Mouse (Mus musculus) heart, embryonic 15.5 days (tissue): ENCODE measurements around the gene Tfdp1. TPM values are rescaled to one million over a fixed set of nuclear protein-coding genes. Genes with fewer than 3 reads are reported as not detected.
A peak's percentile ranks its signal among the peaks of the same experiment; 100 is the strongest.
"Not testable (repeated sequence)": the region's sequence is repeated elsewhere in the genome, so short reads cannot be mapped to it uniquely, and the experiment has no call there.

Experiments used
- ATAC-seq: fragments of 200-750 bp; cut with Nextera tagmentation; replicated peaks from 2 replicates; pipeline ENCODE4 v1.8.0; 2017; ENCODE audit warnings: low read depth, moderate TSS enrichment; ENCODE audit not compliant: insufficient number of reproducible peaks, insufficient read depth, low FRiP score
- H3K27ac ChIP-seq: fragments of 300-500 bp; sonication (generic); 2 replicates; pipeline ENCODE4 v1.5.1; 2015; ENCODE audit warnings: mild to moderate bottlenecking, inconsistent platforms
- H3K27me3 ChIP-seq: fragments of 300-500 bp; sonication (generic); 2 replicates; pipeline ENCODE4 v1.6.1; 2015; ENCODE audit warnings: inconsistent platforms
- H3K36me3 ChIP-seq: fragments of 300-500 bp; sonication (generic); 2 replicates; pipeline ENCODE4 v1.6.1; 2015; ENCODE audit warnings: mild to moderate bottlenecking, inconsistent platforms
- H3K4me1 ChIP-seq: fragments of 300-500 bp; sonication (generic); replicated peaks from 2 replicates; pipeline ENCODE4 v1.6.1; 2015; ENCODE audit warnings: inconsistent platforms
- H3K4me2 ChIP-seq: fragments of 300-500 bp; sonication (generic); 2 replicates; pipeline ENCODE4 v1.6.1; 2015; ENCODE audit warnings: inconsistent platforms, mild to moderate bottlenecking, moderate library complexity
- H3K4me3 ChIP-seq: fragments of 300-500 bp; sonication (generic); 2 replicates; pipeline ENCODE4 v1.5.1; 2015; ENCODE audit warnings: mild to moderate bottlenecking, inconsistent platforms
- H3K9ac ChIP-seq: fragments of 300-500 bp; sonication (generic); 2 replicates; pipeline ENCODE4 v1.6.1; 2015; ENCODE audit warnings: mild to moderate bottlenecking, inconsistent platforms
- H3K9me3 ChIP-seq: fragments of 300-500 bp; sonication (generic); replicated peaks from 2 replicates; pipeline ENCODE4 v1.6.1; 2016; ENCODE audit warnings: inconsistent platforms
- WGBS: fragments of 180-500 bp; shearing (Covaris S2); methylation state at CpG from one replicate; pipeline ENCODE4 v1.1.7; 2015; ENCODE audit warnings: mixed read lengths; 5-methylcytosine and 5-hydroxymethylcytosine counted together
- polyA plus RNA-seq: library from polyadenylated mRNA; unstranded; fragments of >200 nt; fragmentation: Nextera tagmentation; extraction: Ambion mirVana; gene quantifications from 2 replicates; pipeline ENCODE4 v1.2.1, GENCODE M21; 2015

The Tfdp1 gene
- polyA plus RNA-seq, 1 experiment from 2014 or later, result 71.9 TPM

GRCm38 (mm10) chr8:13326598-13326997 is 12.0 kb upstream of the Tfdp1 start:
- Histone ChIP-seq H3K4me1 (no peaks in the 10 kb centered on the region), H3K9ac (no peak overlapping the region), H3K4me2 (no peak overlapping the region), H3K9me3 (no peaks in the 10 kb centered on the region), H3K27ac (no peak overlapping the region), H3K36me3 (no peaks in the 10 kb centered on the region; the same call in 1 of the 2 replicates), H3K27me3 (no peaks in the 10 kb centered on the region), H3K4me3 (no peak overlapping the region)
- 35% methylated on average over 5 of the region's 5 CpGs for WGBS
- no peak for ATAC-seq

- 0 out of 2 replicates have a peak, but pooled peaks cover 2% of the 10 kb centered on the region for H3K4me1 ChIP-seq
These were observed 3.9 kb upstream of the Tfdp1 start for GRCm38 (mm10) chr8:13334671-13335070.

GRCm38 (mm10) chr8:13337245-13337644 is 1.3 kb upstream of the Tfdp1 start:
- not testable (repeated sequence) for H3K9me3 ChIP-seq, H3K27ac ChIP-seq
- WGBS, result 76% methylated on average over 6 of the region's 6 CpGs

More at GRCm38 (mm10) chr8:13334671-13335070, 3.9 kb upstream of the Tfdp1 start:
- Histone ChIP-seq H3K4me3 (no peak overlapping the region), H3K9me3 (no peaks in the 10 kb centered on the region), H3K4me2 (no peak overlapping the region), H3K27ac (no peak overlapping the region), H3K9ac (no peak overlapping the region), H3K36me3 (no peaks in the 10 kb centered on the region), H3K27me3 (no peaks in the 10 kb centered on the region)
- ATAC-seq, result no peak
- 29% methylated on average over 1 of the region's 1 CpGs for WGBS

GRCm38 (mm10) chr8:13337678-13338077 is 873 bp upstream of the Tfdp1 start:
- Histone ChIP-seq H3K4me3 (no peak overlapping the region), H3K9me3 (no peaks in the 10 kb centered on the region), H3K9ac (no peak overlapping the region), H3K4me2 (peak overlapping the region; percentile 97; the same call in 1 of the 2 replicates), H3K27me3 (no peaks in the 10 kb centered on the region), H3K4me1 (peaks cover 19% of the 10 kb centered on the region), H3K27ac (no peak overlapping the region), H3K36me3 (peaks cover 16% of the 10 kb centered on the region; the same call in 1 of the 2 replicates)
- WGBS, result 63% methylated on average over 3 of the region's 3 CpGs
- no peak for ATAC-seq

More at GRCm38 (mm10) chr8:13337245-13337644, 1.3 kb upstream of the Tfdp1 start:
- H3K4me3 ChIP-seq, H3K27me3 ChIP-seq, ATAC-seq, H3K9ac ChIP-seq, H3K4me2 ChIP-seq: not testable (repeated sequence)
- peaks cover 19% of the 10 kb centered on the region for H3K4me1 ChIP-seq
- H3K36me3 ChIP-seq, result peaks cover 11% of the 10 kb centered on the region; the same call in 1 of the 2 replicates

- peak; percentile 56 for ATAC-seq
These were observed 522 bp downstream of the Tfdp1 start for GRCm38 (mm10) chr8:13338901-13339645.

GRCm38 (mm10) chr8:13339646-13339990 is 1.1 kb downstream of the Tfdp1 start:
- 12% methylated on average over 11 of the region's 11 CpGs for WGBS
- no peaks in the 10 kb centered on the region for H3K27me3 ChIP-seq
- no peak for ATAC-seq

More at GRCm38 (mm10) chr8:13338901-13339645, 522 bp downstream of the Tfdp1 start:
- H3K4me1 ChIP-seq, result peaks cover 19% of the 10 kb centered on the region
- under 1% methylated on average over 45 of the region's 70 CpGs for WGBS
- H3K27me3 ChIP-seq, result no peaks in the 10 kb centered on the region
- H3K9me3 ChIP-seq, result no peaks in the 10 kb centered on the region
- H3K27ac ChIP-seq, result peak overlapping the region; percentile 76
- peak overlapping the region; percentile 98 for H3K9ac ChIP-seq
- H3K4me3 ChIP-seq, result peak overlapping the region; percentile 90
- peak overlapping the region; percentile 97 for H3K4me2 ChIP-seq
- H3K36me3 ChIP-seq, result peaks cover 28% of the 10 kb centered on the region

GRCm38 (mm10) chr8:13340650-13341049 is 2.1 kb downstream of the Tfdp1 start:
- Histone ChIP-seq H3K27me3 (no peaks in the 10 kb centered on the region), H3K36me3 (peaks cover 38% of the 10 kb centered on the region), H3K27ac (no peak overlapping the region), H3K9ac (no peak overlapping the region), H3K4me2 (peak overlapping the region; percentile 97; the same call in 1 of the 2 replicates), H3K4me3 (no peak overlapping the region), H3K9me3 (no peaks in the 10 kb centered on the region), H3K4me1 (peaks cover 19% of the 10 kb centered on the region)
- ATAC-seq, result no peak
- 84% methylated on average over 8 of the region's 8 CpGs for WGBS

More at GRCm38 (mm10) chr8:13339646-13339990, 1.1 kb downstream of the Tfdp1 start:
- Histone ChIP-seq H3K27ac (peak overlapping the region; percentile 76; the same call in 1 of the 2 replicates), H3K9me3 (no peaks in the 10 kb centered on the region), H3K4me1 (peaks cover 19% of the 10 kb centered on the region), H3K4me2 (peak overlapping the region; percentile 97), H3K9ac (peak overlapping the region; percentile 98), H3K4me3 (peak overlapping the region; percentile 90), H3K36me3 (peaks cover 28% of the 10 kb centered on the region)

GRCm38 (mm10) chr8:13342340-13342739 is 3.8 kb downstream of the Tfdp1 start:
- ATAC-seq, result no peak
- Histone ChIP-seq H3K9ac (no peak overlapping the region), H3K36me3 (peaks cover 53% of the 10 kb centered on the region), H3K27ac (no peak overlapping the region), H3K4me1 (peaks cover 19% of the 10 kb centered on the region), H3K4me2 (no peak overlapping the region), H3K27me3 (no peaks in the 10 kb centered on the region), H3K9me3 (no peaks in the 10 kb centered on the region), H3K4me3 (no peak overlapping the region)
- WGBS, result 56% methylated on average over 2 of the region's 2 CpGs

- Histone ChIP-seq H3K36me3 (peaks cover 61% of the 10 kb centered on the region), H3K4me2 (no peak overlapping the region), H3K27ac (no peak overlapping the region), H3K27me3 (no peaks in the 10 kb centered on the region), H3K4me1 (peaks cover 19% of the 10 kb centered on the region), H3K9me3 (no peaks in the 10 kb centered on the region), H3K4me3 (no peak overlapping the region), H3K9ac (no peak overlapping the region)
- WGBS, result 86% methylated on average over 4 of the region's 4 CpGs
- no peak for ATAC-seq
These were observed 4.6 kb downstream of the Tfdp1 start for GRCm38 (mm10) chr8:13343134-13343533.

GRCm38 (mm10) chr8:13350052-13350451 is 11.5 kb downstream of the Tfdp1 start:
- no peak overlapping the region for H3K4me2 ChIP-seq
- H3K4me3 ChIP-seq, result no peak overlapping the region
- WGBS, result 57% methylated on average over 7 of the region's 7 CpGs
- H3K36me3 ChIP-seq, result peaks cover 52% of the 10 kb centered on the region
- ATAC-seq, result 0 out of 2 replicates have a peak, but pooled peaks have one; percentile 40
- H3K4me1 ChIP-seq, result peaks cover 15% of the 10 kb centered on the region
- no peaks in the 10 kb centered on the region for H3K9me3 ChIP-seq
- H3K27me3 ChIP-seq, result no peaks in the 10 kb centered on the region
- no peak overlapping the region for H3K9ac ChIP-seq
- H3K27ac ChIP-seq, result peak overlapping the region; percentile 8

- no peaks in the 10 kb centered on the region for H3K27me3 ChIP-seq
- H3K4me2 ChIP-seq, result no peak overlapping the region
- no peak overlapping the region for H3K27ac ChIP-seq
- peaks cover 51% of the 10 kb centered on the region for H3K36me3 ChIP-seq
- H3K9ac ChIP-seq, result no peak overlapping the region
- 74% methylated on average over 5 of the region's 5 CpGs for WGBS
- H3K9me3 ChIP-seq, result no peaks in the 10 kb centered on the region
- ATAC-seq, result no peak
- H3K4me3 ChIP-seq, result no peak overlapping the region
- peaks cover 15% of the 10 kb centered on the region for H3K4me1 ChIP-seq
These were observed 13.0 kb downstream of the Tfdp1 start for GRCm38 (mm10) chr8:13351593-13351992.
